Mouse (Mus musculus): Measurements from ENCODE around the gene Pot1a. TPM values are rescaled to one million over a fixed set of nuclear protein-coding genes. Genes with fewer than 3 reads are reported as not detected.

The Pot1a gene
- total and polyA plus RNA-seq, 3 experiments: 29.0 to 74.3 (median 38.7) TPM

GRCm38 (mm10) chr6:25709250-25709895 lies 99.7 kb downstream of the Pot1a start:
- H3K79me2 ChIP-seq (replicated peaks; ENCODE audit: control insufficient read depth, extremely low read depth, insufficient read depth, poor library complexity, severe bottlenecking): no peaks in the 10 kb centered on the region
- no peak overlapping the region for H3K9ac ChIP-seq (ENCODE audit: insufficient read depth, low read depth)
- in situ Hi-C loops (cut with MboI; ENCODE audit: low pct_ligation_motif_present, low pct_unique_long_range_greater_than_20kb, low sequenced_read_pairs): no loop called here
- H3K27me3 ChIP-seq (replicated peaks): no peaks in the 10 kb centered on the region
- H3K4me1 ChIP-seq (ENCODE audit: control insufficient read depth in 1 of 2, insufficient read depth in 2 of 2): no peaks in the 10 kb centered on the region
- H3K4me2 ChIP-seq (ENCODE audit: insufficient read depth, low read depth, poor library complexity, severe bottlenecking): no peak overlapping the region
- DNase-seq (ENCODE audit: extremely low read depth): peak; percentile 14
- H3K9me3 ChIP-seq (replicated peaks; ENCODE audit: low read length): no peaks in the 10 kb centered on the region
- TF ChIP-seq RAD21 (IDR thresholded peaks at IDR 0.05; ENCODE audit: low read depth, low read length) (peak; percentile 61), NELFE (IDR thresholded peaks at IDR 0.05; ENCODE audit: low read depth, low read length) (no peak), JUND (conservative IDR thresholded peaks at IDR 0.05; ENCODE audit: low read depth, low read length) (no peak), SMC3 (IDR thresholded peaks at IDR 0.05; ENCODE audit: low read depth, low read length) (peak; percentile 62), MAZ (IDR thresholded peaks at IDR 0.05; ENCODE audit: low read depth, low read length) (no peak), ZMIZ1 (IDR thresholded peaks at IDR 0.05; ENCODE audit: low read depth, low read length) (no peak), POLR2AphosphoS2 (IDR thresholded peaks at IDR 0.05; ENCODE audit: low read depth, low read length) (no peak), CTCF (conservative IDR thresholded peaks at IDR 0.05 in 1 of 2, IDR thresholded peaks at IDR 0.05 in 1 of 2; ENCODE audit: low read depth in 2 of 2, low read length in 2 of 2) (peak in 1 of 2 experiments; percentile 66; a peak in 2 of 4 replicates), ELF1 (IDR thresholded peaks at IDR 0.05; ENCODE audit: low read depth, low read length) (no peak), ZKSCAN1 (IDR thresholded peaks at IDR 0.05; ENCODE audit: borderline replicate concordance, low read depth, low read length) (no peak)
- H3K27ac ChIP-seq (ENCODE audit: insufficient read depth, low read depth): no peak overlapping the region
- dilution Hi-C loops (cut with MboI; ENCODE audit: extremely low pct_ligation_motif_present, extremely low pct_unique_long_range_greater_than_20kb, low sequenced_read_pairs): no loop called here
- no peaks in the 10 kb centered on the region for H3K36me3 ChIP-seq (replicated peaks in 1 of 2; ENCODE audit: control insufficient read depth in 1 of 2, insufficient read depth in 1 of 2, low read length in 1 of 2)
- no peak overlapping the region for H3K4me3 ChIP-seq (replicated peaks in 1 of 3; ENCODE audit: low read depth in 2 of 3, low read length in 2 of 3, poor library complexity in 1 of 3)

GRCm38 (mm10) chr6:25699956-25700355 lies 109.1 kb downstream of the Pot1a start:
- in situ Hi-C loops (cut with MboI; ENCODE audit: low pct_ligation_motif_present, low pct_unique_long_range_greater_than_20kb, low sequenced_read_pairs): no loop called here
- Histone ChIP-seq H3K9me3 (replicated peaks; ENCODE audit: low read length) (no peaks in the 10 kb centered on the region), H3K27ac (ENCODE audit: insufficient read depth, low read depth) (no peak overlapping the region), H3K9ac (ENCODE audit: insufficient read depth, low read depth) (no peak overlapping the region), H3K27me3 (replicated peaks) (no peaks in the 10 kb centered on the region), H3K79me2 (replicated peaks; ENCODE audit: control insufficient read depth, extremely low read depth, insufficient read depth, poor library complexity, severe bottlenecking) (no peaks in the 10 kb centered on the region), H3K36me3 (replicated peaks in 1 of 2; ENCODE audit: control insufficient read depth in 1 of 2, insufficient read depth in 1 of 2, low read length in 1 of 2) (no peaks in the 10 kb centered on the region), H3K4me2 (ENCODE audit: insufficient read depth, low read depth, poor library complexity, severe bottlenecking) (no peak overlapping the region), H3K4me1 (ENCODE audit: control insufficient read depth in 1 of 2, insufficient read depth in 2 of 2) (no peaks in the 10 kb centered on the region), H3K4me3 (replicated peaks in 1 of 3; ENCODE audit: low read depth in 2 of 3, low read length in 2 of 3, poor library complexity in 1 of 3) (no peak overlapping the region)
- TF ChIP-seq MYC (IDR thresholded peaks at IDR 0.05; ENCODE audit: low read depth, low read length): no peak
- no peak for TF ChIP-seq ZNF384 (IDR thresholded peaks at IDR 0.05; ENCODE audit: low read depth, low read length)
- TF ChIP-seq JUND (conservative IDR thresholded peaks at IDR 0.05; ENCODE audit: low read depth, low read length): no peak
- no peak for TF ChIP-seq RCOR1 (conservative IDR thresholded peaks at IDR 0.05; ENCODE audit: low read depth, low read length)
- TF ChIP-seq HCFC1 (IDR thresholded peaks at IDR 0.05; ENCODE audit: low read depth, low read length): no peak
- dilution Hi-C loops (cut with MboI; ENCODE audit: extremely low pct_ligation_motif_present, extremely low pct_unique_long_range_greater_than_20kb, low sequenced_read_pairs): no loop called here
- DNase-seq (ENCODE audit: extremely low read depth): no peak

Other genes with a start within 250 kb of the Pot1a start
- not detected in 2 replicates for gene Gpr37, start 118.5 kb downstream of the Pot1a start, total RNA-seq (2012; rRNA removed)
- not detected in 2 replicates for gene Gpr37, start 118.5 kb downstream of the Pot1a start, total RNA-seq (2014; rRNA removed)
- gene Gpr37, start 118.5 kb downstream of the Pot1a start, polyA plus RNA-seq (2012; ENCODE audit: insufficient read length, low read depth): not detected in 2 replicates